Mouse (Mus musculus) heart, embryonic 11.5 days (tissue): ENCODE measurements around the gene Gstk1. TPM values are rescaled to one million over a fixed set of nuclear protein-coding genes. Genes with fewer than 3 reads are reported as not detected.

ENCODE experiments used
- ATAC-seq: fragments of 200-750 bp; cut with Nextera tagmentation; replicated peaks from 2 replicates; pipeline ENCODE4 v1.8.0; 2017; ENCODE audit warnings: moderate library complexity; ENCODE audit not compliant: insufficient number of reproducible peaks, low FRiP score, low TSS enrichment
- H3K27ac ChIP-seq: fragments of 300-500 bp; sonication (generic); 2 replicates; pipeline ENCODE4 v1.5.1; 2014; ENCODE audit warnings: mild to moderate bottlenecking, low read depth, low read length
- H3K27me3 ChIP-seq: fragments of 300-500 bp; sonication (generic); 2 replicates; pipeline ENCODE4 v1.6.1; 2014; ENCODE audit warnings: mild to moderate bottlenecking, low read length, mixed read lengths; ENCODE audit not compliant: control insufficient read depth, insufficient read depth
- H3K36me3 ChIP-seq: fragments of 300-500 bp; sonication (generic); 2 replicates; pipeline ENCODE4 v1.6.1; 2014; ENCODE audit warnings: mild to moderate bottlenecking, low read length, moderate library complexity, mixed read lengths; ENCODE audit not compliant: control insufficient read depth, insufficient read depth
- H3K4me1 ChIP-seq: fragments of 300-500 bp; sonication (generic); 2 replicates; pipeline ENCODE4 v1.6.1; 2014; ENCODE audit warnings: low read length; ENCODE audit not compliant: control insufficient read depth, insufficient read depth
- H3K4me2 ChIP-seq: fragments of 300-500 bp; sonication (generic); 2 replicates; pipeline ENCODE4 v1.6.1; 2014; ENCODE audit warnings: mild to moderate bottlenecking, moderate library complexity
- H3K4me3 ChIP-seq: fragments of 300-500 bp; sonication (generic); 2 replicates; pipeline ENCODE4 v1.5.1; 2014; ENCODE audit warnings: low read depth, low read length
- H3K9ac ChIP-seq: fragments of 300-500 bp; sonication (generic); 2 replicates; pipeline ENCODE4 v1.6.1; 2014; ENCODE audit warnings: mild to moderate bottlenecking, low read depth, low read length, moderate library complexity
- H3K9me3 ChIP-seq: fragments of 300-500 bp; sonication (generic); replicated peaks from 2 replicates; pipeline ENCODE4 v1.6.1; 2016; ENCODE audit warnings: low read length; ENCODE audit not compliant: control insufficient read depth
- WGBS: fragments of 180-500 bp; shearing (Covaris S2); extraction: QIAGEN DNeasy Blood & Tissue Kit; methylation state at CpG from one replicate; pipeline ENCODE4 v1.1.7; 2014; ENCODE audit not compliant: insufficient replicate concordance; 5-methylcytosine and 5-hydroxymethylcytosine counted together
- polyA plus RNA-seq: library from polyadenylated mRNA; unstranded; fragments of >200 nt; fragmentation: Nextera tagmentation; extraction: Ambion mirVana; gene quantifications from 2 replicates; pipeline ENCODE4 v1.2.1, GENCODE M21; 2014

Gene Gstk1
- polyA plus RNA-seq, 1 experiment from 2014 or later = 14.7 TPM

DNA sequence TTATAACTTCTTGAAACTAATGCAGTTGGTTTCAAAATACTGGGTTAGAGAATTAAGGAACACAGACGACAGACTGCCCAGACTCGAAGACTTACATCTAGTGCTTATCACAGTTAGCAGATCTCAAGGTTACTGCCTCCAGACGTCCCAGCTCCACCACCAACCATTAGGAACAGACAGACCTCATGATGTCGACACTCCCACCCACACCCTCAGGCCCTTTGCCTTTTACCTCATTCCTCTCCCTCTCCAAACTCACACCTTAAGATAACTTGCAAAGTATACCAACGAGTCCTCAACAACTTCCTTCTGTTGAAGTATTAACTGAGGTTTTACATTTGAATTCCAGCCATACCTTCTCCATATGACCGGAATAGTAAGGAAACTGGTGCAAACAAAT is 14.7 kb downstream of the Gstk1 start:
- Histone ChIP-seq H3K9ac (no peak overlapping the region), H3K36me3 (no peaks in the 10 kb centered on the region), H3K9me3 (no peaks in the 10 kb centered on the region), H3K4me1 (peaks cover 7% of the 10 kb centered on the region; the same call in 1 of the 2 replicates), H3K4me3 (no peak overlapping the region), H3K4me2 (no peak overlapping the region), H3K27ac (no peak overlapping the region), H3K27me3 (no peaks in the 10 kb centered on the region; the same call in 1 of the 2 replicates)
- 39% methylated on average over 6 of the region's 6 CpGs for WGBS
- no peak for ATAC-seq

DNA sequence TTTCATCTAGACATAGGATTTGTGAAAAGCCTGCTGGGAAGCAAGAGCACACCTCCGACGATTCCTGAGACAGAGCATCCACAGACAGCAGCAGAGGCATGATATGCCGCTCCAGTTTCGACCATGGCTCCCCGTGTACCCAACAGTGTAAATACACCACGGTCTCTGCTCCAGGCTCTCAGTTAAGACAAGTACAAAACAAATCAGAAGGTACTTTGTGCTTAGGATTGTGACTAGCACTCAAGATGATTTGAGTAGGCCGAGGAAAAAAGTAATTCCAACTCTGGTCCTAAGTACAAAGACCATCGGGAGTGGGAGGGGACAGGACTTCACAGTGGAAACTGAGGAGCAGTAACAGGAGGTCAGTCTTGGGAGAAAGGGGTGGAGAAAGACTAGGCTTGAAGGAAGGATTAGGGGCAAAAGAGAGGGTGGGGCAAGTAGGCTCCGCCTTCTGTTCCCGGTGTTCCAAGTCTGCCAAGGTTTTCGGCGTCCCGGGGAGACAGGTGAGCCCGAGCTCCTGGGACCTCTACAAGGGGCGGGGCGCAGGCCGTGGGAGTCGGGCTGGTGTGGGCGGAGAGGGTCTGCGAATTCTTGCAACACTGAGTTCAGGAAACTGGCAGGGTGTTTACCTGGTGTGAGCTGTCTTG is 15.9 kb downstream of the Gstk1 start, which contains the start of gene Tmem139:
TSS of gene Tmem139 (plus strand) at position 447 of the 647 bp plus-strand sequence.
- no peak within 1 kb of the TSS for H3K27ac ChIP-seq
- no peaks in the 10 kb centered on the region; the same call in 1 of the 2 replicates for H3K27me3 ChIP-seq
- no peaks in the 10 kb centered on the region for H3K36me3 ChIP-seq
- peak within 1 kb of the TSS; percentile 22; the same call in 1 of the 2 replicates for H3K9ac ChIP-seq
- no peaks in the 10 kb centered on the region for H3K9me3 ChIP-seq
- 11% methylated on average over 20 of the region's 20 CpGs for WGBS
- H3K4me2 ChIP-seq = peak within 1 kb of the TSS; percentile 34
- H3K4me3 ChIP-seq = peak within 1 kb of the TSS; percentile 0; the same call in 1 of the 2 replicates
- peaks cover 11% of the 10 kb centered on the region for H3K4me1 ChIP-seq
- no peak for ATAC-seq

DNA sequence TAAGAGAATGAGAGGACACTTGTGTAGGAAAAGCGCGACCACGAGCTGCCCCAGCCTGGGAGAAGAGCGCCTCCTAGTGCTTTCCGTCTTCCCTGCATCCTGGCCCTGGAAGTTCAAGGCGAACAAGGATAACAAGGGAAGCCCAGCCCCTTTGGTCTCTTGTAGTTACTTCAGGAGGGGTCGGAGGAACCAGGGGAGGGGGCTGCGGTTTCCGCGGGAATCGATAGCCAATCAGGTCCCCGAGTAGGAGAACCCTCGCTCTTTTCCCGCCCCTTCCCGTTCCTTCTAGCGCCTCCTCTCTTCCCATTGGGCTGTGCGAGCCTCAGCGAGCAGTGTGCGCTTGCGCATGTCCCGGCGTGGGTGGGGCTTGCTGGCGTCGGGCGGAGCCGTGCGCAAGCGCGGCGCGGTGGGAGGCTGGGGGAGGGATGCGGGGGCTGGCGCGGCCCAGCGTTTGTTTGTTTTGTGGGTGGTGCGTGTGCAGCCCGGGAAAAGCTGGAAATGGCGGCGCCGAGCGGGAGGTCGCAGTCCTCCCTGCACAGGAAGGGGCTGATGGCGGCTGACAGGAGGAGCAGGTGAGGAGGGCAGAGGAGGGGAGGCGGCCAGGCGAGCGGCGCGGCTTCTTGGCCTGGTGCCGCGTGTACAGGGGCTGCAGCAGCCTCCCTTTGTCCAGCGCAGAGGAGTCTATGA is 19.0 kb downstream of the Gstk1 start, which contains the start of gene Casp2:
TSS of gene Casp2 (plus strand) at position 360 of the 687 bp plus-strand sequence.
- Histone ChIP-seq H3K9ac (peak within 1 kb of the TSS; percentile 95), H3K9me3 (no peaks in the 10 kb centered on the region), H3K4me2 (peak within 1 kb of the TSS; percentile 77), H3K4me3 (peak within 1 kb of the TSS; percentile 89), H3K27me3 (no peaks in the 10 kb centered on the region; the same call in 1 of the 2 replicates), H3K36me3 (peaks cover 13% of the 10 kb centered on the region), H3K27ac (peak within 1 kb of the TSS; percentile 81), H3K4me1 (peaks cover 11% of the 10 kb centered on the region)
- WGBS = under 1% methylated on average over 50 of the region's 51 CpGs
- peak; percentile 99 for ATAC-seq

- under 1% methylated on average over 21 of the region's 21 CpGs for WGBS
Observed at GRCm38 (mm10) chr6:42265391-42266330, 19.9 kb downstream of the Gstk1 start.

GRCm38 (mm10) chr6:42270817-42271216 is 25.1 kb downstream of the Gstk1 start:
- H3K27ac ChIP-seq = no peak overlapping the region
- no peaks in the 10 kb centered on the region for H3K27me3 ChIP-seq
- no peak overlapping the region for H3K9ac ChIP-seq
- H3K9me3 ChIP-seq = no peaks in the 10 kb centered on the region
- no peak overlapping the region for H3K4me3 ChIP-seq
- peaks cover 4% of the 10 kb centered on the region; the same call in 1 of the 2 replicates for H3K4me1 ChIP-seq
- H3K36me3 ChIP-seq = peaks cover 30% of the 10 kb centered on the region
- H3K4me2 ChIP-seq = no peak overlapping the region
- no peak for ATAC-seq

More at GRCm38 (mm10) chr6:42265391-42266330, 19.9 kb downstream of the Gstk1 start:
- Histone ChIP-seq H3K36me3 (peaks cover 18% of the 10 kb centered on the region), H3K4me2 (peak overlapping the region; percentile 77), H3K4me1 (peaks cover 11% of the 10 kb centered on the region), H3K27me3 (no peaks in the 10 kb centered on the region; the same call in 1 of the 2 replicates), H3K4me3 (peak overlapping the region; percentile 89), H3K9ac (peak overlapping the region; percentile 95), H3K27ac (peak overlapping the region; percentile 81), H3K9me3 (no peaks in the 10 kb centered on the region)
- ATAC-seq = no peak

DNA sequence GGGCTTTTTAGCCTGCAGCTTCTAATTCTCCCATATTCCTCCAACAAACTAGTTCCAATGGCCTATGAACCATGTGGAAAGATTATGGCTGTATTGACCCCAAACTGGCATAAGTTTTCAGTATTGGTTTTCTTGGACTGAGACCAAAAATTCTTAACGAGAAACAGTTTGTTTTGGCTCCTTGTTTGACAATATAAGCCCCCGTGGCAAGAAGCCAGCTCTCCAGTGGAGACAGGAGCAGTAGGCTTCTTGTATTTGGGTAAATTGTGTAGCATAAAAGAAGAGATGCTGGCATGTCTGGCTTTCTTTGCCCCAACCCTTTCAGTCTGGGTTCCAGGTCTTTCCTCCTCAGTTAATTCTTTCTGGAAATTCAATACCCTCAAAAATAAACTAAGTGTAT is 30.4 kb downstream of the Gstk1 start:
- ATAC-seq = no peak
- H3K4me2 ChIP-seq = no peak overlapping the region
- no peaks in the 10 kb centered on the region for H3K4me1 ChIP-seq
- no peaks in the 10 kb centered on the region for H3K27me3 ChIP-seq
- no peak overlapping the region for H3K4me3 ChIP-seq
- H3K9me3 ChIP-seq = no peaks in the 10 kb centered on the region
- 79% methylated on average over 2 of the region's 2 CpGs for WGBS
- H3K27ac ChIP-seq = no peak overlapping the region
- peaks cover 47% of the 10 kb centered on the region for H3K36me3 ChIP-seq
- H3K9ac ChIP-seq = no peak overlapping the region

DNA sequence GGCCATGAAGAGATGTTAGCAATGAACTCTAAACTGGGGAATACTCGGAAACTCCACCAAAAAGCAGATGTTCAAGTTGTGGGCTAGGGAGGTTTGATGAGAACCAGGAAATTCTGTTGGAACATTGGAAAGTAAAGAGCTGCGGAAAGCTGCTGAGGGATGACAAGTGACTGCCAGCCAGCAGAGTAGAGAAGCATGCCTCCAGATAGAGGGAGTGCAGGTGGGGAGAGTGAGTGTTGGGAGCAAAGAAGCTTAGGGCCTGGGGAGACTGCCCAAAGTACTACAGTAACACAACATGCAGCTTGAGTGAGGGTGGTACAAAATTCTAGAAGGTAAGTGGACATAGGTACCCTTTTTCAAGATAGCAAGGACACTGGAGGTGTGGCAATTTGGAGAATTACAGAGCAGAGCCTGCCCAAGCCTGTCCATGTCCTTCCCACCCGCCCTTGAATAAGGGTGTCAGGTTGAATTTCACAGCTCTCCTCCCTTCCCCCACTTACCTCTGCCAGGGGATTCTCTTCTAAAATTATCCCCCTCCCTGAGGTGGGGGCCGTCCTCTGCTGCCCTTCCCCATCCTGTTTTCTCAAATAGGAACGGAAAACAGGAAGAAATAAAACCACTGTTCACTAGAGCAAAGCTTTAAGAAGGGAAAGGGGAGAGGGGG is 37.3 kb downstream of the Gstk1 start:
- peak overlapping the region; percentile 57 for H3K27ac ChIP-seq
- H3K27me3 ChIP-seq = no peaks in the 10 kb centered on the region
- H3K4me2 ChIP-seq = no peak overlapping the region; the same call in 1 of the 2 replicates
- ATAC-seq = peak; percentile 31; the same call in 1 of the 2 replicates
- peaks cover 15% of the 10 kb centered on the region for H3K4me1 ChIP-seq
- 51% methylated on average over 5 of the region's 5 CpGs for WGBS
- H3K36me3 ChIP-seq = peaks cover 38% of the 10 kb centered on the region
- H3K9me3 ChIP-seq = no peaks in the 10 kb centered on the region
- no peak overlapping the region for H3K9ac ChIP-seq
- H3K4me3 ChIP-seq = no peak overlapping the region
